Mouse (Mus musculus) right cerebral cortex, adult 18-20 months (tissue): ENCODE data around the gene Fyb.
"Not testable (repeated sequence)": the region's sequence is repeated elsewhere in the genome, so short reads cannot be mapped to it uniquely, and the experiment has no call there.

Experiments used
- DNase-seq: peaks from one replicate; pipeline ENCODE4 v3.0.0; 2022; ENCODE audit warnings: mixed read lengths

The Fyb gene

GRCm38 (mm10) chr15:6562629-6563028 lies 40.0 kb downstream of the Fyb start:
- no peak for DNase-seq

DNA sequence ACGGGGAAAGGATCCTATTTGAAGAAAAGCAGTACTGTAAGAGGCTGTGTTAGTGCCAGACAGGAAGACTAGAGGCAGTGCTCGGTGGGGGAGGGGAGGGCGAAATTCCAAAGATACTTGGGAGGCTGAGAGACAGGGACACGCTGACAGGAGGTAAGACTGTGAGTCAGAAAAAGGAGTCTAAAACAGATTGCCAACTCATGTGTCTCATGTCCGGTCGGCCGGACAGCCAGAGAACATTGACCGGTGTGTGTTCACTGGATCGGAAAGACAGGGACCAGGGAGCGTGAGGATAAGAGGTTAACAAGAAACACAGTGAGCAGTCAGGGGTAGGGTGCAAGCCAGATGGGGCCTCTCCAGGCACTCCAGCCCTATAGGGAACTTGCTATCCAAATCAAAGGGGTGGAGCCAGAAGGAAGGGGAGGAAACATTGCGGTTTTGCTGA lies 42.3 kb downstream of the Fyb start:
- DNase-seq: no peak

DNA sequence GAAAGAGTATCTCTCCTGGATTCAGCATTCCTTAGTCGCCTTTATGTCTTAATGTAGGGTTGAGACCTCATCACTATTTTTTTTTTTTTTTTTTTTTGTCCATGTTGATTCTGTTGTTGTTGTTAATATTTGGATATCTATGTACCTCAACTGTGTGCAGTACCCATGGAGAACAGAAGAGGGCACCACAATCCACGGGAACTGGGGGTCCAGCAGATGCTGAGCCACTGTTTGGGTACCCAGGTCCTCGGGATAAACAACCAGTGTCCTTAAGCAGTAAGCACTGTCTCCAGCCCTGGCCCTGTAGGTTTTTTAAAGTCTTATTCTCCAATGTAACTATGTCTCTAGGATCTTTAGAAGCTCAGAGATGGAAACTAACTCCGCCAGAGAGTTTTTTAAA lies 43.2 kb downstream of the Fyb start:
- DNase-seq: no peak

GRCm38 (mm10) chr15:6567993-6568392 lies 45.3 kb downstream of the Fyb start:
- DNase-seq: no peak

GRCm38 (mm10) chr15:6568605-6569004 lies 46.0 kb downstream of the Fyb start:
- DNase-seq: no peak

DNA sequence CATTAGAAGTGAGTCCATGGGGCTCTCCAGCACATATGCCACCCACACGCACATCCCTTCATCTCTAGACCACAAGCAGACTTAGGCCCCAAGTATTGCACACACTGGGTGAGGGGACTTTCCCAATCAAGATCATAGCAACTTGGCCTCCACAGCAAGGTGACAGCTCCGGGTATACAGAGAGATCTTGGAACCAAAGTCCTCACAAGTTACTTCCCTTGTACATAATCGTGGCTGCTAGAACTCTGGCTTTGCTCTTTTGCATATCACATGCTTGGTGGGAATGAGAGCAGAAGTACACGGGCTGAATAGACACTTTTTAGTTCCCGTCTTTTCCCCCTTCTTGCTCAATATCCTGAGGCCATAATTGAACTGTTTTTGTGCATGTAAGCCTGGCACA lies 46.4 kb downstream of the Fyb start:
- DNase-seq: no peak

- DNase-seq: no peak
Measured at GRCm38 (mm10) chr15:6570164-6570861, 47.7 kb downstream of the Fyb start.

GRCm38 (mm10) chr15:6570876-6571275 lies 48.2 kb downstream of the Fyb start:
- DNase-seq: peak; percentile 51

DNA sequence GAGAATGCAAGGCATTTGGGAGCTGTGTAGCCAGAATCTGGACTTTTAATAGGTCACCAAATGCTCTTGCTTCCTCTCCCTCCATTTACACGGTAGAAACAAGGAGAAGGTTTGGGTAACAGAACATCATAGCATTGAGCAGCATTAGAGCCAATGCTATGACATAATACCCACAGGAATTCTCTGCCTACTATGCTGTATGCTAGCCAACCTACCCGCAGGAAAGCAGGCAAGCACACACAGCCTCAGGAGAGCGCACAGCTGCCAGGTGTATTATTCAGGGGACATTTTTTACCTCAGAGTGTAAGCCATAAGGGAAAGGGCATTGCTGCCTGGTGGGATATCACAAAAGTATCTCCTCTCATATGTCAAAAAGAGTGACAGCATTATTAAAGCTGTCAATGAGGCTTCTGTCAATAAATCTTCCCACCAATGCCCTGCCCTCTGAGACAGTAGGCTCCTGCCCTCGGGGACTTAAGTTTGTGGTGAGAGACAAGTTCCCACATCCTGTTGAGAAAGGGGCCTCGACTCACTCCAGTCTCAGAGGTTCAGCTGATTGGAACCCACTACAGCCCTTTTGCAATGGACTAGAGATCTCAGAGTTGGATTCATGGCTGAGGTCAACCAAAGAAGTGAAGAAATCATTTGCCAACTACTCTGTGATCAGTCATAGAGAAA lies 51.8 kb downstream of the Fyb start:
- no peak for DNase-seq

DNA sequence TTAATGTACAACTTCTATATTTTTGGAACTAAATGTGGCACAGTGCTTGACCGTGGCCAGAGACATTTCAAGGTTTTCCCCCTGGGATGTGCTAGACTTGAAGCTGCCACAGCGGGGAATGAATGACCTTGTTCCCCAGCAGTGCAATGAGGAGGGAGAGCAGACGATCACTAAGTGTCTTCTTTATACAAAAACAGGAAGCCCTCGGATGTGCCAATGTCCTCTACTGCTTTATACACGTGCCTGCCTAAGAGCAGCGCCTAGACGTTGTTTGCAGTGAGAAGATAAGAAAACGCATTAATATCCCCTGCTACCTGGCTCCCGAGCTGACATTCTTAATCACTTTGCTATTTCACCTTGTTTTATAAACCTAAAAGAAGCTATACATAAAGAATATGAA lies 55.3 kb downstream of the Fyb start:
- no peak for DNase-seq

DNA sequence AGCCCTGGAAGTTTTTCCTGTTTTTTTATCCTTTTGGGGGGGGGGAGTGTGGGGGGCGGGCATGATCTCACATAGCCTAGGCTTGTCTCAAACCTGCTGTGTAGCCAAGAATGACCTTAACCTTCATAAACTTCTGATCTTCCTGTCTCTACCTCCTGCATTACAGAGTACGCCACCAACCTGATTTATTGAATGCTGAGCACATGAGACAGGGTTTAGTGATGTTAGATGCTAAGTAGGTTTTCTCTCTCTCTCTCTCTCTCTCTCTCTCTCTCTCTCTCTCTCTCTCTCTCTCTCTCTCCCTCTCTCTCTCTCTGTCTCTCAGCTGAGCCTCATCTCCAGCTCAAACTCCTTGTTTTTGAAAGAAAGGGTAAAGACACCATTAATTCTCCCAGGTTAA lies 56.0 kb downstream of the Fyb start:
- DNase-seq: no peak

DNA sequence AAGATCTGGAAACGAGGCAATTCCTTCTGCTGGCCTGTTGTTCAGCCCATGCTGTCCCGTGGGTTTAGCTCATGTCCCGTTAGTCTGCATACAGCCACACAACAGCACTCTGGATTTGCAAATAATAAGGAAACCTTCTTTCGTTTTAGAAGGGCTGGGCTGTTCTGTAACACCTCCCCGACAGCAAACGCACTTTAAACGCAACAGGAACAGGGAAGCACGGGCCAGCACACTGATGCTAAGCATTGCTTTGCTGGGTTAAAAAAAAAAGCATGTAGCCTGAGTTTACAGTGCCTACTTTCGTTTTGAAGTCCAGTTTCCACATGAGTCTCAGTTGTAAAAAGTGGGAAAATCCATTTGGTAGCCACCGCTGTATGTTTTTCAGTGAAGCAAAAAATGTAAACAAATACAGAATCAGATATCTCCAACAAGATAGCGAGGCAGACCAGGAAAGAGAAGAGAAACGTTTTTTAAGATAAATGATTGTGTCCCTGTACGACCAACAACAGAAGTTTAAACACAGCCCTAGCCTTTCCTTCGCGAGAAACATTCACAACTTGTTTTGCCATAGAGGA lies 56.6 kb downstream of the Fyb start:
- DNase-seq: no peak

DNA sequence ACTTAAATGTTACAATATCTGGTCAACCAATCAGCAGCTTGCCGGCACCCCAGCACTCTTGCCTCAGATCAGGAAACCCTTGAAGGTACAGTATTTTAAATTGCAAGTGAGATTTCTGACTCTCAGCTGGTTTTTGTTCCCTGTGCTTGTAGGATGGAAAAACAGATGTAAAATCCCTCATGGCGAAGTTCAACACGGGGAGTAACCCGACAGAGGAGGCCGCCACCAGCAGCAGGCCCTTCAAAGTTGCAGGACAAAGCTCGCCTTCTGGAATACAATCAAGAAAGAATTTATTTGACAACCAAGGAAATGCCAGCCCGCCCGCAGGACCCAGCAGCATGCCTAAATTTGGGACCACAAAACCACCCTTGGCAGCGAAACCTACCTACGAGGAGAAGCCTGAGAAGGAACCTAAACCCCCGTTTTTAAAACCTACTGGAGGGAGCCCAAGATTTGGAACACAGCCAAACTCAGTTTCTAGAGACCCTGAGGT lies 57.2 kb downstream of the Fyb start:
- no peak for DNase-seq

DNA sequence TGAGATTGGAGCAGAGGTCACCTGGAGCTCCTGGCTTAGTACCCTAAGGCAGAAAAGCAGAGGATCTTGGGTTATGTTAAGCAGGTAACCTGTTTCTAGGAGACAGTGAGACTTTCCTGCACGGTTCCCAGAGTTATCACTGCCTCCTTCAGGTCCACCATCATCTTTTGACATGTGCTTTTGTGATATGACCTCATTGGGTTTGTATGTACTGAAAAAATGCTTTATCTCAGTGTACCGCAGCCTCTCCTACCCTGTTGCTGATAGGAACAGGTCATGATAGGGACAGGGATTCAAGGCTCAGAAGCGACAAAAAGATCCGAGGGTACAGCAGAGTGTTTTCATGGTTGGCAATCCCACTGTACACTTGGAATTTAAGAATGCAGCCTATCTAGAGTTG lies 62.0 kb downstream of the Fyb start:
- DNase-seq: no peak

GRCm38 (mm10) chr15:6586351-6586750 lies 63.7 kb downstream of the Fyb start:
- not testable (repeated sequence) for DNase-seq

DNA sequence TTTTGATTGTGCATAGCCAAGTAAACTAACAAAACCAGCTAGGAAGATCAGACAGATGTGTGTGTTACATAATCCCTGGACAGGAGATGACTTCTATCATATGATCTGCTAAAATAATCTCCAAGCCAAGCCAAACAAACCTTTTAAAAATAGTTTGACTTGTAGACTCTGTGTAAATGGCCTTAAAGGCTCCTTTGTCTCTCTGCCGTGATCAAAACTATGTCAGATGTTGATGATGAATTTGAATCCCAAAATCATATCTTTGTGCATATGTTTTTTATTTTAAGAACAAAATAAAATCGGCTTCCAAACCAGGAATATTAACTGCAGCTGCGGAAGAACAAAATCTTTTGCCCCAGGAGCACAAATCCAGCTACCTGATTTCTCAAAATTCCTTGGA lies 64.9 kb downstream of the Fyb start:
- no peak for DNase-seq

- DNase-seq: no peak
Measured at GRCm38 (mm10) chr15:6588192-6588591, 65.5 kb downstream of the Fyb start.

GRCm38 (mm10) chr15:6590846-6591451 lies 68.3 kb downstream of the Fyb start:
- DNase-seq: no peak

- no peak for DNase-seq
Measured at GRCm38 (mm10) chr15:6591527-6591926, 68.9 kb downstream of the Fyb start.

- no peak for DNase-seq
Measured at GRCm38 (mm10) chr15:6592561-6593253, 70.1 kb downstream of the Fyb start.

DNA sequence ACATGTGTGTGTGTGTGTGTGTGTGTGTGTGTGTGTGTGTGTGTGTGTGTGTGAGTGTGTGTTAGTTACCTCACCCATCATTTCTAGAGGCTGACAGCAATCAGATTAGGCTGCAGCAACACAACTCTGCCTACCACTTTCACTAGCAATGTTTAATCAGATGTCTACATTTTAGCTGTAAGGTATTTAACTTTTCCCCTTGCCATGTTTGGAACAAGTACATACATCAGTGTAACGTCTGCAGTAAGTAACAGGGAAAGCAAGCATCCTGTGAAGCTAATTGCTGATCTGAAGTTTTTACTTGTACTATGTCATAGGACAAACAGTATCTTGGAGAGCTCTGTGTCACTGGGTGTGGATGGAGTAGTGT lies 70.6 kb downstream of the Fyb start:
- no peak for DNase-seq

DNA sequence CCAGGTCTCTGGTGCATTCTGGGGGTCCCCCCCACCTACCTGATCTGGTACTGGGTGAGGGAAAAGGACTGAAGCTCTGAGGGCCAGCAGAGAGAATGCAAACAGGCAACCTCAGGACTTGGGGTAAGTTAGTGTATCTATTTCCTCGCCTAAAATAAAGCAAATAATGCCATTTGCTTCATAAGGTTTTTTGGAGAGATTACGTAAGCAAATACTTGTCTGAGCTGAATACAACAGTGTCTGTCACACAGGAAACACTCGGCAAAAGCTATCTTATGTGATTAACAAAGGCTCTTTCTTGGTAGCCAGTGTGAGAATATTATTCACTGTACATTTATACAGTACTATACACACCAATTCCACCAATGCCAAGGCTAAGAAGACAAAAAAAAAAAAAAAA lies 76.0 kb downstream of the Fyb start:
- no peak for DNase-seq

DNA sequence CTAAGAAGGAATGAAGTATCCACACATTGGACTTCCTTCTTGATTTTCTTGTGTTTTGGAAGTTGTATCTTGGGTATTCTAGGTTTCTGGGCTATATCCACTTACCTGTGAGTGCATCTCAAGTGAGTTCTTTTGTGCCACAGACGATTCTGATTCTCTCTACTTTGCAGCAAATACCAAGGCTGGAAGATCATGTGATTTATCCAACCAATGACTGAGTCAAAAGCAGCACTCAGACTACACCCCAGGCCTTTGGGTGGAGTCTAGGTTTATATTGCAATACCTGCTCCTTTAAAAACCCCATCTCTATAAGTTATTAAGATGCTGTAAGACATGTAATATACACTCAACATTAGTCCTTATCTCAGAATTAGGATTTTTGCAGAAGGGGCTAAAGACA lies 77.7 kb downstream of the Fyb start:
- no peak for DNase-seq
